Mouse (Mus musculus) liver, postnatal 0 days (tissue): ENCODE measurements at regions not wholly inside any gene's neighbourhood (a gene's known extent, or its start where the extent isn't known, plus 50 kb on each side); places are given as distances from the start of the nearest gene placed in this dataset.

ENCODE experiments used
- CTCF ChIP-seq: sonication (generic); IDR thresholded peaks from 2 replicates; pipeline ENCODE4 v1.5.1; 2016; ENCODE audit warnings: antibody characterized with exemption, low read depth
- EP300 ChIP-seq: IDR thresholded peaks from 2 replicates; pipeline ENCODE4 v1.6.1; 2016; ENCODE audit warnings: antibody characterized with exemption, low read depth, mild to moderate bottlenecking

DNA sequence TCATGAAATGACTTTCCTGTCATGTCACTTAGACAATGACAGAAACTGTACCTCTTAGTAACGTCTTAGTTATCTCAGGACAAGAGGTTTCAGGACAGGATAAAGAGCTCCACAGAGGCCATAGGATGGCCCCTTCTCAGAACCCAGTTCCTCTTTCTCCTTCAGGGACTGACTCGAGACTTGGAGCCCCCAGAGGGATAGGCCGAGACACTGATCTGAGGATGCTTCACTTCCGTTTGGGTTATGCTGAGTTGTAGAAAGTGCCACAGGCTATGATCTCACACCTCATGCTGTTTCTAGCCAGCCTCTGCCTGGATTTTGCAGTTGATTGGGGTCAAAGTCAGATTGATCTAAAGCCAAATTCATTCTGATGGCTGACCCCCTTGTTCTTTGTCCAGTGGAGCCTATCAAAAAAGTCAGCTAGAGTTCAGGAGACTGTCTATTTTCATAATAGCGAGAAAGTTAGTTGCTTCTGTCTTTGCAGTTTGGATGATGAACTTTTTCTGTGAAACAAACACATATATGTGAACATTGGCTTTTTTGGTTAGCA is 70.7 kb downstream of the Sult3a2 start:
- TF ChIP-seq CTCF, result no peak
- TF ChIP-seq EP300, result no peak
